ENCODE assay signal across 17 mouse cellular contexts in genomic region chr17:84875031-84875430, GRCm38 (mm10).
DNase-seq lines count a peak whose midpoint lies in the region; ATAC-seq lines count a peak whose summit lies in the region.
"Had no signal": no experiment of that assay in that cellular context is flagged by ENCODE, and none has a peak within 500 bp of the region (broad histone marks: within the 10 kb centered on the region; RNA-seq: fewer than 3 reads in every experiment).

No protein-coding gene starts in this region.

- H3K4me3 ChIP-seq in forebrain, embryonic 12.5 days (replicated peaks) = no peak overlapping the region
- H3K4me3 ChIP-seq: forebrain, embryonic 10.5 days; hindbrain, embryonic 10.5 days; liver, embryonic 12.5 days; neural tube, embryonic 12.5 days had no signal

- no peaks in the 10 kb centered on the region for H3K36me3 ChIP-seq in forebrain, embryonic 12.5 days (replicated peaks)
- H3K36me3 ChIP-seq: forebrain, embryonic 10.5 days; hindbrain, embryonic 10.5 days; liver, embryonic 12.5 days; neural tube, embryonic 12.5 days had no signal

- peak; percentile 1 for DNase-seq in ZHBTc4 (ENCODE audit: low read depth, low spot score)
- DNase-seq in kidney, adult 8-10 months = peak; percentile 70 to 76
- peak; percentile 41 to 65 for DNase-seq in kidney, postnatal 4 days
- DNase-seq in lung, postnatal 25 days (ENCODE audit: low spot score) = peak; percentile 54
- DNase-seq in embryo, embryonic 11 days = no peak
- DNase-seq in ovary, adult 18-20 months (ENCODE audit: low spot score) = no peak
- DNase-seq in layer of hippocampus, adult 11-12 months (ENCODE audit: low spot score) = no peak
- DNase-seq: cerebellum, adult 11 months; cerebellum, postnatal 25 days; gastrocnemius, postnatal 36 days; thymus, postnatal 4 days had no signal

- no peak overlapping the region for H3K4me2 ChIP-seq in forebrain, embryonic 12.5 days
- H3K4me2 ChIP-seq: liver, embryonic 12.5 days; neural tube, embryonic 12.5 days had no signal

- 79% methylated on average over 6 of the region's 6 CpGs for WGBS in forebrain, embryonic 12.5 days

- no peaks in the 10 kb centered on the region for H3K9me3 ChIP-seq in forebrain, embryonic 12.5 days
- H3K9me3 ChIP-seq: forebrain, embryonic 10.5 days; hindbrain, embryonic 10.5 days; liver, embryonic 12.5 days; neural tube, embryonic 12.5 days had no signal

- no peaks in the 10 kb centered on the region for H3K4me1 ChIP-seq in forebrain, embryonic 12.5 days
- H3K4me1 ChIP-seq: hindbrain, embryonic 10.5 days; neural tube, embryonic 12.5 days had no signal

- H3K27me3 ChIP-seq in forebrain, embryonic 12.5 days = no peaks in the 10 kb centered on the region
- H3K27me3 ChIP-seq: neural tube, embryonic 12.5 days had no signal

- no peak overlapping the region for H3K27ac ChIP-seq in forebrain, embryonic 12.5 days
- H3K27ac ChIP-seq: forebrain, embryonic 10.5 days; hindbrain, embryonic 10.5 days; liver, embryonic 12.5 days; neural tube, embryonic 12.5 days had no signal

- no peak overlapping the region for H3K9ac ChIP-seq in forebrain, embryonic 12.5 days
- H3K9ac ChIP-seq: liver, embryonic 12.5 days; neural tube, embryonic 12.5 days had no signal

- ATAC-seq in forebrain, embryonic 12.5 days (ENCODE audit: low FRiP score) = no peak
- ATAC-seq: liver, embryonic 12.5 days; midbrain, embryonic 16.5 days had no signal

Comparison
In these comparisons a context has a peak if more than half of its experiments do, and no peak if none do; other contexts are left out.
1. DNase-seq: peak in ZHBTc4 (single experiment), kidney, adult 8-10 months (2 of 2), kidney, postnatal 4 days (2 of 2) and lung, postnatal 25 days (single experiment); none in embryo, embryonic 11 days (single experiment), ovary, adult 18-20 months (single experiment) and layer of hippocampus, adult 11-12 months (single experiment).